Mouse (Mus musculus): ENCODE measurements at regions not wholly inside any gene's neighbourhood (a gene's known extent, or its start where the extent isn't known, plus 50 kb on each side); places are given as distances from the start of the nearest gene placed in this dataset.

DNA sequence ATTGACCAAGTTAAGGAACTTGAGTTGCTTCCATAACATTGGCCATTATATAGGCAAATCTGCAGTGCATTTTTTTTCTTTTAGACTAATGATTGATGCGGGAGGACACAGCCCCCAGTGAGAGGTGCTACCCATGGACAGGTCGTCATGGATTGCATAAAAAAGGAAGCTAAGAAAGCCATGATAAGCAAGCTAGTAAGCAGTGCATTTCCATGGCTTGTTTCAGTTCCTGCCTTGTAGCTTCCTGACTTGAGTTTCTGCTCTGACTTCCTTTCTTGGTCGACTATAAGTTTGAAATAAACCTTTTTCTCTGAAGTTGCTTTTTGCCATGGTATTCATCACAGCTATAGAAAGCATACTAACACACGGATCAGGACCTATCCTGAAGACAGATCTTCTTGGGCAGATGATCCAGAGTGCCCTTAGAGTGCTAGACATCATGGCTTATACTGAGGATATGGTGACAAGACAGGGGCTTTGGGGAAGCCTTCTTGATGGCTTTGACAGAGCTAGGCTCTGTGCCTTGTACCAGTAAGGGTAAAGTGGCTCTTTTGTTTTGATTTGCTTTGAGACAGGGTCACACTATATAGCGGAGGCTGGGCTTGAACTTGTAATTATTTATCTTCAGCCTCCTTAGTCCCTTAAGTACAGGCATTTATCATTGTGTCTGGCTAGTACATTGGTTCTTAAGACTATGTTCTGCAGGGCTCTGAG is 370.1 kb upstream of the Gm21798 start:
- TF ChIP-seq CTCF (IDR thresholded peaks at IDR 0.05) (no peak), EP300 (IDR thresholded peaks at IDR 0.05) (no peak)

Measured in lung, postnatal 0 days (tissue).